Comparison of ENCODE assay signal across 9 mouse cellular contexts in the genomic region with DNA sequence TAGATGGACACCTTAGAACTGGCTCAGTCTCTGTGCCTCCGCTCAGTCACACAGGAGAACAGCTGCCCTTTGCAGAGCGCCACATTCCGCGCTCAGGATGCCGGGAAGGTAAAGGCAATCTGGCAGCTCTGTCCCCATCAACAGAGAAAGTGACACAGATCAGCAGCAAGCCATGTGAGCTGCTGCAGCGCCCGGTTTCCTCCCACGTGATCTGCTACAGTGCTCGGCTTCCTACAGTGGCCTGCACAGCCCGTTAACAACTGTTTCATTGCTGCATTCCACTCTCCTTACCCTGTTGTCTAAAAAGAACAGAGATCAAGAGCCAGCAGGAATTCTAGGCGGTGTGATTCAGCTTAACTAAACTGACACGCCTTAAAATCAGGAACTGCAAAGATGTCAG. TPM values are rescaled to one million over a fixed set of nuclear protein-coding genes. Genes with fewer than 3 reads are reported as not detected.
A peak's percentile ranks its signal among the peaks of the same experiment; 100 is the strongest.
DNase-seq lines count a peak whose midpoint lies in the region; ATAC-seq lines count a peak whose summit lies in the region.
"Had no signal": no experiment of that assay in that cellular context is flagged by ENCODE, and none has a peak within 500 bp of the region (broad histone marks: within the 10 kb centered on the region; RNA-seq: fewer than 3 reads in every experiment).

No protein-coding gene starts in this region.

- ATAC-seq in hindbrain, embryonic 14.5 days (ENCODE audit: low FRiP score): peak; percentile 14; the same call in 1 of the 2 replicates
- ATAC-seq in hindbrain, embryonic 16.5 days: no peak

- 58% methylated on average over 12 of the region's 12 CpGs for WGBS in hindbrain, embryonic 14.5 days
- 70% methylated on average over 12 of the region's 12 CpGs for WGBS in hindbrain, embryonic 16.5 days

- H3K9me3 ChIP-seq in hindbrain, embryonic 14.5 days (ENCODE audit: control insufficient read depth, low read length): no peaks in the 10 kb centered on the region
- H3K9me3 ChIP-seq in hindbrain, embryonic 16.5 days (ENCODE audit: control insufficient read depth, low read length): no peaks in the 10 kb centered on the region
- H3K9me3 ChIP-seq: liver, embryonic 13.5 days had no signal

- no peaks in the 10 kb centered on the region for H3K36me3 ChIP-seq in hindbrain, embryonic 14.5 days (replicated peaks; ENCODE audit: control insufficient read depth, insufficient read depth)
- H3K36me3 ChIP-seq in hindbrain, embryonic 16.5 days (ENCODE audit: control insufficient read depth, insufficient read depth, low read length): no peaks in the 10 kb centered on the region
- H3K36me3 ChIP-seq: liver, embryonic 13.5 days had no signal

- no peak for DNase-seq in hindbrain, embryonic 14.5 days (ENCODE audit: low spot score)
- DNase-seq in B cell, adult 2 months: peak; percentile 34 to 36
- peak; percentile 15 for DNase-seq in T-cell, adult 2 months (ENCODE audit: low spot score)
- peak; percentile 34 for DNase-seq in kidney, postnatal 10 days
- DNase-seq in retina, embryonic 14.5 days (ENCODE audit: low spot score): no peak
- no peak for DNase-seq in liver
- no peak for DNase-seq in cerebellum, postnatal 14 days
- DNase-seq: liver, embryonic 13.5 days had no signal

- H3K9ac ChIP-seq in hindbrain, embryonic 14.5 days: no peak overlapping the region
- H3K9ac ChIP-seq in hindbrain, embryonic 16.5 days (ENCODE audit: low read depth, low read length): no peak overlapping the region
- H3K9ac ChIP-seq: liver, embryonic 13.5 days had no signal

- no peaks in the 10 kb centered on the region for H3K27me3 ChIP-seq in hindbrain, embryonic 14.5 days (ENCODE audit: control insufficient read depth, insufficient read depth, low read length)
- H3K27me3 ChIP-seq in hindbrain, embryonic 16.5 days (replicated peaks; ENCODE audit: control insufficient read depth, insufficient read depth, low read length): no peaks in the 10 kb centered on the region
- H3K27me3 ChIP-seq: liver, embryonic 13.5 days had no signal

- H3K27ac ChIP-seq in hindbrain, embryonic 14.5 days: no peak overlapping the region
- no peak overlapping the region for H3K27ac ChIP-seq in hindbrain, embryonic 16.5 days (ENCODE audit: low read depth, low read length)
- H3K27ac ChIP-seq: liver, embryonic 13.5 days had no signal

- H3K4me2 ChIP-seq in hindbrain, embryonic 14.5 days (replicated peaks): no peak overlapping the region
- no peak overlapping the region for H3K4me2 ChIP-seq in hindbrain, embryonic 16.5 days (ENCODE audit: low read length)
- H3K4me2 ChIP-seq: liver, embryonic 13.5 days had no signal

- H3K4me1 ChIP-seq in hindbrain, embryonic 14.5 days (replicated peaks; ENCODE audit: control insufficient read depth, insufficient read depth, low read length): no peaks in the 10 kb centered on the region
- H3K4me1 ChIP-seq in hindbrain, embryonic 16.5 days (ENCODE audit: control insufficient read depth, insufficient read depth, low read depth, low read length): no peaks in the 10 kb centered on the region
- H3K4me1 ChIP-seq: liver, embryonic 13.5 days had no signal

- H3K4me3 ChIP-seq in hindbrain, embryonic 14.5 days (replicated peaks; ENCODE audit: low read length): no peak overlapping the region
- no peak overlapping the region for H3K4me3 ChIP-seq in hindbrain, embryonic 16.5 days (ENCODE audit: low read length)
- H3K4me3 ChIP-seq: liver, embryonic 13.5 days had no signal

RNA-seq across cellular contexts. Expression of a gene that starts 36.0 kb away (rescaled TPM):
- 50.1 and 50.7 TPM in 2 replicates for polyA plus RNA-seq in hindbrain, embryonic 14.5 days (2014; fragmentation: Nextera tagmentation; extraction: Ambion mirVana)
- 43.4 and 46.0 TPM in 2 replicates for polyA plus RNA-seq in hindbrain, embryonic 16.5 days (2015; fragmentation: Nextera tagmentation; extraction: Ambion mirVana)

Comparison
In these comparisons a context has a peak if more than half of its experiments do, and no peak if none do; other contexts are left out.
1. DNase-seq: peak in B cell, adult 2 months (2 of 2), T-cell, adult 2 months (single experiment) and kidney, postnatal 10 days (single experiment); none in hindbrain, embryonic 14.5 days (single experiment), retina, embryonic 14.5 days (single experiment), liver (single experiment) and cerebellum, postnatal 14 days (0 of 2).